Mouse (Mus musculus) midbrain, postnatal 0 days (tissue): ENCODE data around the gene Prrt1. TPM values are rescaled to one million over a fixed set of nuclear protein-coding genes. Genes with fewer than 3 reads are reported as not detected.

ENCODE experiments used
- ATAC-seq: fragments of 200-750 bp; cut with Nextera tagmentation; 2 replicates; pipeline ENCODE4 v1.8.0; 2017; ENCODE audit warnings: moderate number of reproducible peaks, mild to moderate bottlenecking, moderate TSS enrichment, moderate library complexity; ENCODE audit not compliant: low FRiP score
- DNase-seq: peaks from one replicate; pipeline ENCODE4 v3.0.0-alpha.2; 2015; ENCODE audit warnings: low spot score
- H3K27ac ChIP-seq: fragments of 300-500 bp; sonication (generic); 2 replicates; pipeline ENCODE4 v1.5.1; 2014; ENCODE audit warnings: low read depth, mild to moderate bottlenecking, low read length, mixed read lengths
- H3K27me3 ChIP-seq: fragments of 300-500 bp; sonication (generic); 2 replicates; pipeline ENCODE4 v1.6.1; 2014; ENCODE audit warnings: low read length, control low read depth, mixed read lengths; ENCODE audit not compliant: insufficient read depth
- H3K36me3 ChIP-seq: fragments of 300-500 bp; sonication (generic); 2 replicates; pipeline ENCODE4 v1.6.1; 2014; ENCODE audit warnings: low read length, control low read depth, mixed read lengths; ENCODE audit not compliant: insufficient read depth
- H3K4me1 ChIP-seq: fragments of 300-500 bp; sonication (generic); 2 replicates; pipeline ENCODE4 v1.6.1; 2014; ENCODE audit warnings: mild to moderate bottlenecking, control low read depth, antibody characterized with exemption, low read length, mixed read lengths; ENCODE audit not compliant: insufficient read depth
- H3K4me2 ChIP-seq: fragments of 300-500 bp; sonication (generic); 2 replicates; pipeline ENCODE4 v1.6.1; 2014; ENCODE audit warnings: low read depth, mild to moderate bottlenecking, low read length, mixed read lengths; ENCODE audit not compliant: poor library complexity, severe bottlenecking
- H3K4me3 ChIP-seq: fragments of 300-500 bp; sonication (generic); 2 replicates; pipeline ENCODE4 v1.5.1; 2014; ENCODE audit warnings: low read depth, mild to moderate bottlenecking, low read length, moderate library complexity
- H3K9ac ChIP-seq: fragments of 300-500 bp; sonication (generic); replicated peaks from 2 replicates; pipeline ENCODE4 v1.6.1; 2014; ENCODE audit warnings: mild to moderate bottlenecking, low read length, moderate library complexity, mixed read lengths; ENCODE audit not compliant: poor library complexity, severe bottlenecking
- H3K9me3 ChIP-seq: fragments of 300-500 bp; sonication (generic); 2 replicates; pipeline ENCODE4 v1.6.1; 2016; ENCODE audit warnings: low read length, control low read depth
- CTCF ChIP-seq: IDR thresholded peaks from 2 replicates; pipeline ENCODE4 v1.5.1; 2016; ENCODE audit warnings: antibody characterized with exemption, mild to moderate bottlenecking
- WGBS: fragments of 180-500 bp; shearing (Covaris S2); extraction: QIAGEN DNeasy Blood & Tissue Kit; methylation state at CpG from one replicate; pipeline ENCODE4 v1.1.7; 2014; 5-methylcytosine and 5-hydroxymethylcytosine counted together
- polyA plus RNA-seq: library from polyadenylated mRNA; unstranded; fragments of >200 nt; fragmentation: Nextera tagmentation; extraction: Ambion mirVana; gene quantifications from 2 replicates; pipeline ENCODE4 v1.2.1, GENCODE M21; 2015
- total RNA-seq: library from RNA; depleted of rRNA; stranded (reverse); fragments of >200 nt; gene quantifications from 2 replicates; pipeline ENCODE4 v1.2.3, GENCODE M21; 2014

Gene Prrt1
- total and polyA plus RNA-seq, 2 experiments from 2014 or later: 9.1 to 14.0 TPM

DNA sequence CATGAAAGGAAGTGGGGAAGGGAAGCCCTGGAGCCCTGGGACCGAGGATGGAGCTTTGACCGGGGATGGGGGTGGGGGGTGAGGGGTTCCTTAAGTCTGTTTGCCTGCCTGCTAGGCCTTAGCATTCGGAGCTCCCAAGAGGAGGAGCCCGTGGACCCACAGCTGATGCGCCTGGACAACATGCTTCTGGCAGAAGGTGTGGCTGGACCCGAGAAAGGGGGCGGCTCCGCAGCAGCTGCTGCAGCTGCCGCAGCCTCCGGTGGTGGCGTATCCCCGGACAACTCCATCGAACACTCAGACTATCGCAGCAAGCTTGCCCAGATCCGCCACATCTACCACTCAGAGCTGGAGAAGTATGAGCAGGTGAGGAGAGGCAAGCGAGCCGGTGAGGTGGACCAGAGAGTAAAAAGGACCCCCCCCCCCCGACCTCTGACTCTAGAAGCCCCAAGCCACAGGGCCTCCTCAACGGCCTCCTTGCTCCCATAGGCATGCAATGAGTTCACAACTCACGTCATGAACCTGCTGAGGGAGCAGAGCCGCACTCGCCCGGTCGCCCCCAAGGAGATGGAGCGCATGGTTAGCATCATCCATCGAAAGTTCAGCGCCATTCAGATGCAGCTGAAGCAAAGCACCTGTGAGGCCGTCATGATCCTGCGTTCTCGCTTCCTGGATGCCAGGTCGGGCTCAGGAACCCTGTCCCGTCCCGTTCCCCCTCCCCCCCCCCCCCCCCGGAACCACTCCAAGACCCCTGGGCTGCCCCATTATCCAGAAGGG, 35.4 kb upstream of the Prrt1 start:
- Histone ChIP-seq H3K4me2 (peak overlapping the region; percentile 97), H3K4me1 (peaks cover 20% of the 10 kb centered on the region), H3K9me3 (no peaks in the 10 kb centered on the region), H3K27me3 (no peaks in the 10 kb centered on the region), H3K9ac (peak overlapping the region; percentile 92), H3K36me3 (peaks cover 15% of the 10 kb centered on the region), H3K4me3 (peak overlapping the region; percentile 76), H3K27ac (peak overlapping the region; percentile 98)
- peak; percentile 24; the same call in 1 of the 2 replicates for TF ChIP-seq CTCF
- DNase-seq (peak; percentile 27), ATAC-seq (no peak)
- 44% methylated on average over 34 of the region's 34 CpGs for WGBS

DNA sequence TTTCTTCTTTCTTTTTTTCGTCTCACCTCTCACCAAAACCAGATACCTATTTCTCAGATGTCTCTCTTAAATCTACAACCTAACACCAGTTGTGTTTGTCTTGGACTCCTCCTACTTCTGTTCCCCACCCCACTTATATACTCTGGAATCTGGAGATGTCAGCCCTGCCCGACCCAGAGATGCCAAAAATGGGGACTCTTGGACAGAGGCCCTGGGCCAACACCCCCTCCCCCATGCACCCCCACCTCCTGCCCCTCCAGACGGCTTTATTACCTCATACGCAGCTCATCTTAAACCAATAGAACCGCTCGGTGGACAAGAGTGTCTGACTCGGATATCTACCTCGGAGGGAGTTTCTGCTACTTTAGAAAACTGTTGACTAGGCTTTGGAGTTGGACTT, 33.2 kb upstream of the Prrt1 start:
- H3K27ac ChIP-seq: no peak overlapping the region
- H3K36me3 ChIP-seq: peaks cover 22% of the 10 kb centered on the region
- DNase-seq (no peak), ATAC-seq (no peak)
- no peak overlapping the region for H3K4me2 ChIP-seq
- H3K4me3 ChIP-seq: no peak overlapping the region
- WGBS: 83% methylated on average over 8 of the region's 8 CpGs
- H3K9ac ChIP-seq: no peak overlapping the region
- no peaks in the 10 kb centered on the region for H3K9me3 ChIP-seq
- no peaks in the 10 kb centered on the region for H3K27me3 ChIP-seq
- peaks cover 16% of the 10 kb centered on the region for H3K4me1 ChIP-seq
- no peak for TF ChIP-seq CTCF

DNA sequence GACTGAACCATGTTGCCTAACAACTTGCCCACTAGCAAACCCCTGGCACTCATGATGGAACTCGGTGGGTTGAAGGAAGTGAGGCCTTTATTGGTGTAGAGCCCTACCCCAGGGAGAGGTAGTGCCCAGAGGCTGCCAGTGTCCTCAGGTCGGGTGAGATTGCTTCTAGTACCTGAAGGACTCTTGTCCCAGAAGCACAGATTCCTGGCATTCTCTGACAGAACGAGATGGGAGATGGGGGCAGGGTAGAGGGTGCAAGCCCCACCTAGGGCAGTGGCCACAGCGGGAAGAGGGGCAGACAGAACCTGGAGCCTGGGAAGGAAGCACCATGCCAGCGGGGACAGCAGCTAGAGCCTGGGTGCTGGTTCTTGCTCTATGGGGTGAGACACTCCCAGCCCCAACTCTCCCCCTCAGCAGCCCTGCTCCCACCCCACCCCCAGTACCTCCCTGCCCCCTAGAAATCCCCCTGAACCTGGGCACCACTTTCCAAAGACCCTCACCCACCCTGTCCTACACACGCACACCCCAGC, 31.7 kb upstream of the Prrt1 start, which contains the start of gene Ager:
TSS of gene Ager (plus strand) at position 297 of the 530 bp plus-strand sequence.
- H3K36me3 ChIP-seq: peaks cover 22% of the 10 kb centered on the region
- DNase-seq (no peak), ATAC-seq (no peak)
- H3K9ac ChIP-seq: no peak within 1 kb of the TSS
- H3K9me3 ChIP-seq: no peaks in the 10 kb centered on the region
- no peak within 1 kb of the TSS for H3K27ac ChIP-seq
- peaks cover 10% of the 10 kb centered on the region; the same call in 1 of the 2 replicates for H3K4me1 ChIP-seq
- H3K27me3 ChIP-seq: no peaks in the 10 kb centered on the region
- 16% methylated on average over 6 of the region's 6 CpGs for WGBS
- no peak within 1 kb of the TSS for H3K4me3 ChIP-seq
- no peak for TF ChIP-seq CTCF
- no peak within 1 kb of the TSS for H3K4me2 ChIP-seq

DNA sequence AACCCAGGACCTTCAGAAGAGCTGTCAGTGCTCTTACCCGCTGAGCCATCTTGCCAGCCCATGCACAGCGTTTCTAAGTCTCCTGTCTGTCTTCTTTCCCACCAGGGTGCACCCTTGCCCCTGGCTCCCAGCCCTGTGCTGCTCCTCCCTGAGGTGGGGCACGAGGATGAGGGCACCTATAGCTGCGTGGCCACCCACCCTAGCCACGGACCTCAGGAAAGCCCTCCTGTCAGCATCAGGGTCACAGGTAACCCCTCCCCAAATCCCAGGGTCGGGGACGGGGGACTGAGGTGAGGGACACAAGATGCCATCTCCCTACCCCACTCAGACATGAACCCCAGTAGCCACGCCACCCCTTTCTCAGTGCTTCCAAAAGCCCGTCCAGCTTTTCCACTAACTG, 29.4 kb upstream of the Prrt1 start:
- H3K9ac ChIP-seq: no peak overlapping the region
- H3K36me3 ChIP-seq: peaks cover 17% of the 10 kb centered on the region
- TF ChIP-seq CTCF: 0 out of 2 replicates have a peak, but pooled peaks have one; percentile 2
- H3K4me3 ChIP-seq: no peak overlapping the region
- no peaks in the 10 kb centered on the region for H3K9me3 ChIP-seq
- H3K27me3 ChIP-seq: no peaks in the 10 kb centered on the region
- H3K27ac ChIP-seq: no peak overlapping the region
- no peak for DNase-seq
- no peak for ATAC-seq
- 69% methylated on average over 9 of the region's 9 CpGs for WGBS
- H3K4me1 ChIP-seq: peaks cover 4% of the 10 kb centered on the region; the same call in 1 of the 2 replicates
- H3K4me2 ChIP-seq: no peak overlapping the region

DNA sequence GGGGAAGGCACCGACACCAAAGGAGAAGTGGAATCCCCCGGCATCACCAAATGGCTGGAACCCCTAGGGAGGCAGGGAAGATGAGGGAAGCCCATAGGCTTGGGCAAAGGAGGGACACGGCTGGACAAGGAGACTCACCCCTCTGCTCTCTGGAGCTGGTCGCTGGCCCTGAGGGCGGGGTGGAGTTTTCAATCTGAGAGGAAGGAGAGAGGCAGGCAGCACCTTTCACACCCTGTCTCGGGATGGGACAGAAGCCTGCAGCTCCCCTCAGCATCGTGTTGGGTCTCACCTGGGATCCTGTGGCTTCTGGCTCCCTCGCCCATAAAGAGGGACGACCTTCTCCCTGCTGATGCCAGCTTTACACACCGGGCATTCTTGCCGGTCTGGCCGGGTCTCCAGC, 27.5 kb upstream of the Prrt1 start:
- Histone ChIP-seq H3K9ac (no peak overlapping the region), H3K9me3 (no peaks in the 10 kb centered on the region), H3K27ac (no peak overlapping the region), H3K36me3 (peaks cover 7% of the 10 kb centered on the region; the same call in 1 of the 2 replicates), H3K4me1 (peaks cover 8% of the 10 kb centered on the region; the same call in 1 of the 2 replicates), H3K4me3 (peak overlapping the region; percentile 63; the same call in 1 of the 2 replicates), H3K4me2 (no peak overlapping the region; the same call in 1 of the 2 replicates), H3K27me3 (no peaks in the 10 kb centered on the region)
- TF ChIP-seq CTCF: no peak
- no peak for ATAC-seq
- DNase-seq: no peak
- WGBS: 87% methylated on average over 12 of the region's 12 CpGs
